Mouse (Mus musculus): ENCODE data around the gene Fgf6. TPM values are rescaled to one million over a fixed set of nuclear protein-coding genes. Genes with fewer than 3 reads are reported as not detected.

Fgf6 gene
- polyA plus RNA-seq (2014; fragmentation: Nextera tagmentation; extraction: Ambion mirVana): 3.5 and 4.8 TPM in 2 replicates

DNA sequence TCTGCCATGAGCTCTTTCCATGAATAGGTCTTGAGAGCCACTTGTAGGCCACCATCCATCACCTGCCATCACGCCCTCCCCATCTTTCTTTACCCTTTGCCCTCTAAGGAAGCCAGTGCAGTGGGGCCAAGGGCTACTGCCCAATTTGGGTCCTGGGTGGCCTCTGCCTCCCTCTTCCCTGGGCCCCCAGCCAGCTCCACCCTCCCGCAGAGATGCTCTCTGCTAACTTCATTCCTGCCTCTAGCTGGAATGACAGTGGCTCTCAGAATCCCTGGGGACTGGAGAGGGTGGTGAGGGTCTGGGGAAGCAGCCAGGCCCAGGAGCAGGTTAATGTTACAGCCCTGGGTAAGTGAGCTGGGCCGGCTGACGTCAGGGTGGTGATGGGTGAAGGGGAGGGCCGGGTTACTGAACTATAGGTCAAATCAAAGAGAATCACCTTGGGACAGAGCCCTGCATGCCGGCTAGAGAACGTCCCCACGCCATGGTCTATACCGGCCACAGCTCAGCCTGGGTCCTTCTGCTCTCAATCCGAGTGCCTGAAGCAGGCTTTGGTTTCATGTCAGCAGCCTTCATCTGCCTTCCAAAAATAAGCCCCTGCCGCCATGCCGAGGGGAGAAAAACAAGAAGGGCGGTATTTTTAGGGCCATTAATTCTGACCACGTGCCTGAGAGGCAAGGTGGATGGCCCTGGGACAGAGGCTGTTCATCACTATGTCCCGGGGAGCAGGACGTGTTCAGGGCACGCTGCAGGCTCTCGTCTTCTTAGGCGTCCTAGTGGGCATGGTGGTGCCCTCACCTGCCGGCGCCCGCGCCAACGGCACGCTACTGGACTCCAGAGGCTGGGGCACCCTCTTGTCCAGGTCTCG is at the start of gene Fgf6:
Gene Fgf6 (plus strand): TSS at position 681 of the 865 bp plus-strand sequence.
- H3K4me1 ChIP-seq (ENCODE audit: control insufficient read depth, insufficient read depth, low read length): peaks cover 8% of the 10 kb centered on the region; the same call in 1 of the 2 replicates
- DNase-seq (ENCODE audit: low spot score): no peak
- H3K9me3 ChIP-seq (ENCODE audit: control insufficient read depth, low read length): no peaks in the 10 kb centered on the region
- no peak within 1 kb of the TSS for H3K4me2 ChIP-seq (ENCODE audit: low read depth, low read length)
- WGBS: 80% methylated on average over 26 of the region's 26 CpGs
- no peaks in the 10 kb centered on the region for H3K36me3 ChIP-seq (ENCODE audit: control insufficient read depth, insufficient read depth, low read length)
- no peak within 1 kb of the TSS for H3K27ac ChIP-seq (replicated peaks; ENCODE audit: low read depth, low read length)
- H3K9ac ChIP-seq (ENCODE audit: low read depth, low read length): no peak within 1 kb of the TSS
- H3K4me3 ChIP-seq (ENCODE audit: low read depth, low read length): no peak within 1 kb of the TSS
- ATAC-seq (ENCODE audit: low read depth): no peak
- H3K27me3 ChIP-seq (replicated peaks; ENCODE audit: control insufficient read depth, insufficient read depth, low read length): no peaks in the 10 kb centered on the region

DNA sequence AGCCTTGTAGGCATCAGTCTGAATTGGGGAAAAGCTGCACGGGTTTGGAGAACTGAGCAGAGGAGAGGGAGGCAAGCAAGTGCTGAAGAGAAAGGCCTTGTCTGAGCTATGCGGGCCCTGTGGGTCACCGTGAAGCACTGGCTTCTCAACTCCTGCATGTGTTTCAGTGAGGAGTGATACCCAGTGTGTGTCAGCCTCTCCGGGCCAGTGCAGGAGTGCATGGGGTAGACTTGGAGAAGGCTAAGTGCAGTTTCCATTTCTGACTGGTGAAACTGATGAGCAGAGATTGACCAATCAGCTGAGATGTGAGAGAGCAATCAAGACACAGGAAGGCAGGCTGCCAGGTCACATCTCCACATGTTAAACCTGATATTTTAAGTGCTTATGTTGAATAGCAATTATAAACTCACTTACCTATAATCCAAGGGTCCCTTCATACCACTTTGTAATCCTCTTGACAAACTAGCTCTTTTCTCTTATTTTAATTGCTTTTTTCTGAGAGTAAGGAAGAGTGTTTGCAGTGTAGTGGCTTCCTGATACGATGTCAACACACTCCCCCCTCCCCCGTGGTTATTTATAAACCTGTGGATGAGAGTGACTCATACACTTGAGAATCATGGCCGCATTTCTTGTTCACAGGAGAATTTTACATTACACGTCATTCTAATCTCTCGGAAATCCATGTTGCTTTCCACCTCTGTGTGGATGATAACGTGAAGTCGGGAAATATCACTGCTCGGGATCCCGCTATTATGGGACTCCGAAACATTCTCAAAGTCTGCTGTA is 49.0 kb upstream of the Fgf6 start:
- DNase-seq (ENCODE audit: low spot score) (no peak), ATAC-seq (ENCODE audit: low read depth) (no peak)
- 84% methylated on average over 14 of the region's 14 CpGs for WGBS
- Histone ChIP-seq H3K4me3 (ENCODE audit: low read depth, low read length) (no peak overlapping the region), H3K9me3 (ENCODE audit: control insufficient read depth, low read length) (no peaks in the 10 kb centered on the region), H3K9ac (ENCODE audit: low read depth, low read length) (no peak overlapping the region), H3K27ac (replicated peaks; ENCODE audit: low read depth, low read length) (no peak overlapping the region), H3K4me2 (ENCODE audit: low read depth, low read length) (no peak overlapping the region), H3K36me3 (ENCODE audit: control insufficient read depth, insufficient read depth, low read length) (peaks cover 16% of the 10 kb centered on the region; the same call in 1 of the 2 replicates), H3K27me3 (replicated peaks; ENCODE audit: control insufficient read depth, insufficient read depth, low read length) (no peaks in the 10 kb centered on the region), H3K4me1 (ENCODE audit: control insufficient read depth, insufficient read depth, low read length) (no peaks in the 10 kb centered on the region)

DNA sequence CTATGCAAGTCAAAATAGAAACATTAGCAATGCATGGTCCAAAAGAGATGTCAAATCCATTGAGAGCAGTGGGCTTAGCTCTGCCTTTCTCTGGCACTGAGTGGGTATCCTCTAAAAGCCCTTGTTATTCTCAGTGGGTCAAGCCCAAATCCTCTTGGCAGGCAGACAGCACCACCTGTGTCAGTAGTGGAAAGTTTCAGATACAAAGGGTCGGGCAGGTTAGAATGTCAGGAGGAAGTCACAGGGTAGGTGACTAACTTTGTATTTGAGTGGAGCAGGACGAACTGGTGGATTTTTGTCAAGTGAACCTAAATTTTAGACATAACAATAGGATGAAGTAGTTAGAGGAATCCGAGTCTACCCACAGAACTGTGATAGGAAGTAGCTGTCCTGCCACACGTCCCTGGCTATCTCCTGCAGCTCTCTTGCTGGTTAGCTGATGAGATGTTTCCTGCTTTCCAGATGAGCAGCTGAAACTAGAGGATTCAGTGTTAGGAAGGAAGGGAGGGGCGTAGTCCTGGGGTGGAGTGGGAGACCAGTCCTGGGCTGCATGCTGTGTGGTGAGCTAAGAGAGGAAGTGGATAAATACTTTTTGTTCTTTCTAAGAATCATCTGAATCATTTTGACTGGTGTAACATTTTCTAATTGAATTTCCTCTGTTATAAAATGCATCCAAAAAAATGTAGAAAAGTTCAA is 33.7 kb upstream of the Fgf6 start:
- Histone ChIP-seq H3K9me3 (ENCODE audit: control insufficient read depth, low read length) (no peaks in the 10 kb centered on the region), H3K4me1 (ENCODE audit: control insufficient read depth, insufficient read depth, low read length) (no peaks in the 10 kb centered on the region), H3K27me3 (replicated peaks; ENCODE audit: control insufficient read depth, insufficient read depth, low read length) (no peaks in the 10 kb centered on the region), H3K27ac (replicated peaks; ENCODE audit: low read depth, low read length) (no peak overlapping the region), H3K36me3 (ENCODE audit: control insufficient read depth, insufficient read depth, low read length) (0 out of 2 replicates have a peak, but pooled peaks cover 4% of the 10 kb centered on the region), H3K9ac (ENCODE audit: low read depth, low read length) (no peak overlapping the region), H3K4me2 (ENCODE audit: low read depth, low read length) (no peak overlapping the region), H3K4me3 (ENCODE audit: low read depth, low read length) (no peak overlapping the region)
- DNase-seq (ENCODE audit: low spot score): peak; percentile 12
- 46% methylated on average over 5 of the region's 5 CpGs for whole genome bisulfite sequencing
- ATAC-seq (ENCODE audit: low read depth): no peak

DNA sequence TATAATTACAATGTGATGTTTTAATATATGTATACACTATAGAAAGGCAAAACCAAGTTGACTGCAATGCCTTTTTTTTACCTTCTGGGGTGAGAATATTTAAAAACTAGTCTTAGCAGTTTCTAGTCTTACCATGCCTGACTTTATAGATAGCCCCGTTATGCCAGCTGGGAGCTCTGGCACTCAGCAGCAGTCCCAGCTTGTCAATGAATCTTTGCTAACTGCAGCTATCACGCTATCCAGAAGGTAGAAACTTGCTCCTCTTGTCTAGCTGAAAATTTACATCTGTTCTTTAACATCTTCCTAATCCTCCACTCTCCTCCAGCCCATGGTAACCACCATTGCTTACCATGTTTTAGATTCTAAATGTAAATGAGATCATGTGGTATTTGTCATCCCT is 21.7 kb upstream of the Fgf6 start:
- H3K9ac ChIP-seq (ENCODE audit: low read depth, low read length): no peak overlapping the region
- H3K4me1 ChIP-seq (ENCODE audit: control insufficient read depth, insufficient read depth, low read length): no peaks in the 10 kb centered on the region
- DNase-seq (ENCODE audit: low spot score): no peak
- H3K4me2 ChIP-seq (ENCODE audit: low read depth, low read length): no peak overlapping the region
- H3K4me3 ChIP-seq (ENCODE audit: low read depth, low read length): no peak overlapping the region
- WGBS: 77% methylated on average over 2 of the region's 2 CpGs
- no peak overlapping the region for H3K27ac ChIP-seq (replicated peaks; ENCODE audit: low read depth, low read length)
- no peaks in the 10 kb centered on the region for H3K9me3 ChIP-seq (ENCODE audit: control insufficient read depth, low read length)
- no peaks in the 10 kb centered on the region for H3K27me3 ChIP-seq (replicated peaks; ENCODE audit: control insufficient read depth, insufficient read depth, low read length)
- H3K36me3 ChIP-seq (ENCODE audit: control insufficient read depth, insufficient read depth, low read length): no peaks in the 10 kb centered on the region
- ATAC-seq (ENCODE audit: low read depth): no peak

DNA sequence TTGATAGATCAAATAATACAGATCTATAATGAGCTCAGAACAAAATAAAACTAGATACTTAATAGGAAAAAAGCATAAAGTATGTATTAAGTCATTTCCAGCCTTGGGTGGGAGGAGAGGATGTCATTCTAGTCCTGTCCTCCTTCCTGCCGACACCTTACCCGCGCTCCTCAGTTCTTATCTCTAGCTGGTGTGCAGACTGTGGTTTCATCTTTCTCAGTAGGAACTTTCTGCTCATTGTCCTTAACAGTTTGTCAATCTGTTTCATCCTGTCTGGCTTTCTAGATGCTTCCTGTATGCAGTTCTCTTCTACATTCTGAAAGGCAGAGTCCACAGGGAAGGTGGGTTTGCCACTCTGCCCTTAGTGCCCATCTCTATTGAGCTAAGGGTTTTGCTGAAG is 19.9 kb upstream of the Fgf6 start:
- Histone ChIP-seq H3K36me3 (ENCODE audit: control insufficient read depth, insufficient read depth, low read length) (no peaks in the 10 kb centered on the region), H3K4me2 (ENCODE audit: low read depth, low read length) (no peak overlapping the region), H3K27ac (replicated peaks; ENCODE audit: low read depth, low read length) (no peak overlapping the region), H3K9ac (ENCODE audit: low read depth, low read length) (no peak overlapping the region), H3K27me3 (replicated peaks; ENCODE audit: control insufficient read depth, insufficient read depth, low read length) (no peaks in the 10 kb centered on the region), H3K9me3 (ENCODE audit: control insufficient read depth, low read length) (no peaks in the 10 kb centered on the region), H3K4me1 (ENCODE audit: control insufficient read depth, insufficient read depth, low read length) (no peaks in the 10 kb centered on the region), H3K4me3 (ENCODE audit: low read depth, low read length) (no peak overlapping the region)
- 82% methylated on average over 3 of the region's 3 CpGs for WGBS
- no peak for ATAC-seq (ENCODE audit: low read depth)
- DNase-seq (ENCODE audit: low spot score): no peak

DNA sequence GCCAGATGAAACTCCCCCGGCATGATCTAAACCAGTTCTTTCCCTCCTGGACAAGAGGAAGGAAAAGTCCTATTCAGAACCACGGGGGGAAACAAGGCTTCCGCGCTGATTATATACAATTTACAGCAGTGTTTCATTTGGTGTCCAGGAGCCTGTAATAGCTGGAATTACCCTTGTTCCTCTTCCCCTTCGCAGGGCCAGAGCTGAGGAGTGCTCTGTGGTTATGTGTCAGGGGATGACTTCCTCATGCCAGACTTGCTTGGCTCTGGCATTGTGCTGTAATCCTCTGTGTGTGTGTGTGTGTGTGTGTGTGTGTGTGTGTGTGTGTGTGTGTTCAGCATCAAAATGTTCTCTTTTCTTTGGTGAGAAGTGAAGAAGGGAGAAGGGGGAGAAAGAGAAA is 19.0 kb upstream of the Fgf6 start:
- Histone ChIP-seq H3K27me3 (replicated peaks; ENCODE audit: control insufficient read depth, insufficient read depth, low read length) (no peaks in the 10 kb centered on the region), H3K27ac (replicated peaks; ENCODE audit: low read depth, low read length) (no peak overlapping the region), H3K36me3 (ENCODE audit: control insufficient read depth, insufficient read depth, low read length) (no peaks in the 10 kb centered on the region), H3K4me2 (ENCODE audit: low read depth, low read length) (no peak overlapping the region), H3K4me1 (ENCODE audit: control insufficient read depth, insufficient read depth, low read length) (no peaks in the 10 kb centered on the region), H3K4me3 (ENCODE audit: low read depth, low read length) (no peak overlapping the region), H3K9me3 (ENCODE audit: control insufficient read depth, low read length) (no peaks in the 10 kb centered on the region), H3K9ac (ENCODE audit: low read depth, low read length) (no peak overlapping the region)
- DNase-seq (ENCODE audit: low spot score): peak; percentile 44
- no peak for ATAC-seq (ENCODE audit: low read depth)
- 67% methylated on average over 5 of the region's 5 CpGs for WGBS

DNA sequence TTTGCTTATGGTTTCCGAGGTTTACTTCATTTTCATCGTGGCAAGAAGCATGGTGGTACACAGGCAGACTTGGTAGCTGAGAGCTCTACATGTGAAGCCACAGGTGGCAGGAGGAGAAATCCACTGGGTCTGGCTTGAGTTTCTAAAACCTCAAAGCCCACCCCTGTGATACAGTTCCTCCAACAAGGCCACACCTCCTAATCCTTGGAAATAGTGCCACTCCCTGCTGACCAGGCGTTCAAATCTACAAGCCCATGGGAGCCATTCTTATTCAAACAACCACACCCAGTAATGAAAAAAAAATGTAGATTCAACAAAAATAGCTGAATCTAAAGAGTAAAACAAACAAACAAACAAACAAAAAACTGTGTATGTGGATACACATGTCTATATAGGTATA is 9.7 kb upstream of the Fgf6 start:
- Histone ChIP-seq H3K9me3 (ENCODE audit: control insufficient read depth, low read length) (no peaks in the 10 kb centered on the region), H3K4me3 (ENCODE audit: low read depth, low read length) (no peak overlapping the region), H3K27me3 (replicated peaks; ENCODE audit: control insufficient read depth, insufficient read depth, low read length) (no peaks in the 10 kb centered on the region), H3K4me2 (ENCODE audit: low read depth, low read length) (no peak overlapping the region), H3K27ac (replicated peaks; ENCODE audit: low read depth, low read length) (no peak overlapping the region), H3K36me3 (ENCODE audit: control insufficient read depth, insufficient read depth, low read length) (no peaks in the 10 kb centered on the region), H3K9ac (ENCODE audit: low read depth, low read length) (no peak overlapping the region), H3K4me1 (ENCODE audit: control insufficient read depth, insufficient read depth, low read length) (no peaks in the 10 kb centered on the region)
- WGBS: 92% methylated on average over 3 of the region's 3 CpGs
- DNase-seq (ENCODE audit: low spot score): no peak
- ATAC-seq (ENCODE audit: low read depth): no peak

DNA sequence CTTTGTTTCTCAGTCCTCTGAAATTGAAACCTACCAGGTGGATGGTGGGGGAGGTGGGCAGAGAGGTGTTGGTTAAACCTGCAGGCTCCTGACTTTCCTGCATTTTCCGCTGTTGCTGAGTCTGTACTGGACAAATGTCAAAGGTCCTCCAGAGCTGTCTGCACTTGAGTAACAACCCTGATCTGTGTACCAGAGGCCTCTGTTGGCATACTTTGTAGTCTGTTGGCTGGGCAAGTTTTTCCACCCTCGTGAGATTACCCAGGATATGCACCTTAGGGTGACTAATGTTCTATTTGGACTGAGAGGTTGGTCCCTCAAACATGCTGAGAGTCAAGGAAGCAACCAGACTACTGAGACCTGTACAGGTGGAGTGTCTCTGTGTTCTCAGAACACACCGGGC is 8.8 kb upstream of the Fgf6 start:
- Histone ChIP-seq H3K27ac (replicated peaks; ENCODE audit: low read depth, low read length) (no peak overlapping the region), H3K4me3 (ENCODE audit: low read depth, low read length) (no peak overlapping the region), H3K9ac (ENCODE audit: low read depth, low read length) (no peak overlapping the region), H3K36me3 (ENCODE audit: control insufficient read depth, insufficient read depth, low read length) (no peaks in the 10 kb centered on the region), H3K4me2 (ENCODE audit: low read depth, low read length) (no peak overlapping the region), H3K9me3 (ENCODE audit: control insufficient read depth, low read length) (no peaks in the 10 kb centered on the region), H3K27me3 (replicated peaks; ENCODE audit: control insufficient read depth, insufficient read depth, low read length) (no peaks in the 10 kb centered on the region), H3K4me1 (ENCODE audit: control insufficient read depth, insufficient read depth, low read length) (no peaks in the 10 kb centered on the region)
- no peak for ATAC-seq (ENCODE audit: low read depth)
- 80% methylated on average over 3 of the region's 3 CpGs for WGBS
- DNase-seq (ENCODE audit: low spot score): no peak
